Mouse (Mus musculus) thymus, adult 2 months (tissue): ENCODE results near the gene Aldh3b2. TPM values are rescaled to one million over a fixed set of nuclear protein-coding genes. Genes with fewer than 3 reads are reported as not detected.

Source experiments
- DNase-seq: peaks from one replicate; pipeline ENCODE4 v3.0.0; 2021
- H3K27ac ChIP-seq: fragments of 200-500 bp; 2 replicates; pipeline ENCODE4 v1.5.1; 2012; ENCODE audit warnings: low read length, control low read depth; ENCODE audit not compliant: control insufficient read depth, insufficient read depth
- H3K27me3 ChIP-seq: fragments of 200-500 bp; 2 replicates; pipeline ENCODE4 v1.6.1; 2012; ENCODE audit warnings: mild to moderate bottlenecking, low read length, moderate library complexity, mixed read lengths; ENCODE audit not compliant: control insufficient read depth, insufficient read depth
- H3K36me3 ChIP-seq: fragments of 200-500 bp; 2 replicates; pipeline ENCODE4 v1.6.1; 2012; ENCODE audit warnings: mild to moderate bottlenecking, low read length, moderate library complexity; ENCODE audit not compliant: control insufficient read depth, insufficient read depth
- H3K4me1 ChIP-seq: fragments of 200-500 bp; replicated peaks from 2 replicates; pipeline ENCODE4 v1.6.1; 2012; ENCODE audit warnings: low read length; ENCODE audit not compliant: control insufficient read depth, insufficient read depth
- H3K4me3 ChIP-seq: fragments of 200-500 bp; 2 replicates; pipeline ENCODE4 v1.5.1; 2012; ENCODE audit warnings: mild to moderate bottlenecking, low read length, control low read depth, moderate library complexity; ENCODE audit not compliant: control insufficient read depth, insufficient read depth
- CTCF ChIP-seq: fragments of 200-500 bp; IDR thresholded peaks from 2 replicates; pipeline ENCODE4 v1.5.1; 2012; ENCODE audit warnings: mild to moderate bottlenecking, control low read depth, low read length, moderate library complexity, borderline replicate concordance; ENCODE audit not compliant: control insufficient read depth, poor library complexity, insufficient read depth; ENCODE audit errors: extremely low read depth
- POLR2A ChIP-seq: fragments of 200-500 bp; IDR thresholded peaks from 2 replicates; pipeline ENCODE4 v1.6.1; 2012; ENCODE audit warnings: mild to moderate bottlenecking, low read length, control low read depth, moderate library complexity; ENCODE audit not compliant: control insufficient read depth, poor library complexity, insufficient read depth; ENCODE audit errors: extremely low read depth
- WGBS: fragments of 180-500 bp; shearing (Covaris S2); methylation state at CpG from one replicate; pipeline ENCODE4 v1.1.7; 2018; 5-methylcytosine and 5-hydroxymethylcytosine counted together
- polyA plus RNA-seq: library from polyadenylated mRNA; depleted of rRNA; stranded (reverse); fragments of >200 nt; gene quantifications from 2 replicates; pipeline ENCODE4 v1.2.3, GENCODE M21; 2012

The Aldh3b2 gene
- polyA plus RNA-seq, 1 experiment = 7.2 TPM

DNA sequence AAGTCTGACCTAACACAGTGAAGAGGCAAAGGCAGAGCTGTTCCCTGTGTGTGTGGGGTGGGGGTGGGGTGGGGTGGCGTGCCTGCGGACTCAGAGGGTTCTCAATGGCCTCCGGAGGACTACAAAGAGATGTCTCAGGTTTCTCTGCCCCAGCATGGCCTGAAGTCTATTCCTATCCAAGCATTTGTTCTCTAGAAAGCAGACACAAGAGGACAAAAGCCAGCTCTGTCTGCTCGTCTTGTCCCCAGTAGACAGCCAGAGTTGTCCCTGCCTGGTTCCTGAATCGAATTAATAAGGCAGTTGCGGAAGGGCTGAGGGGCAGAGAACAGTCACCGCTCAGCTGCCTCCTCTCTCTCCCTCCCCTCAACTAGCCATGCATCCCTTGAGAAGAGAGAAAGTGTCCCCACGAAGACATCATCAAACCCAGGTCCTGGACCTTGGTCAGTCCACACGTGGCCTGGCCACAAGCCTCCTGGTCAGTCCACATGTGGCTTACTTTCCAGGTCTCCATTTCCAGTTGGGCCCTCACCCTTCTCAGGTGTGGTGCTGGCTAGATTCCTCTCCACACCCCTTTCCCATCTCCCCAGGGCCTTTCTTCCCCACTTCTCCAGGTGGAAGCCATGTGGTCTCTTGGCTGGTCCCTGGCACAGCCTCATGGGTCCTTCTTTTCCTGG is 11.5 kb downstream of the Aldh3b2 start:
- DNase-seq = no peak
- no peak for TF ChIP-seq CTCF
- TF ChIP-seq POLR2A = no peak
- Histone ChIP-seq H3K27me3 (no peaks in the 10 kb centered on the region), H3K4me1 (peaks cover 16% of the 10 kb centered on the region), H3K27ac (no peak overlapping the region), H3K4me3 (no peak overlapping the region), H3K36me3 (no peaks in the 10 kb centered on the region)
- WGBS = 92% methylated on average over 9 of the region's 9 CpGs

DNA sequence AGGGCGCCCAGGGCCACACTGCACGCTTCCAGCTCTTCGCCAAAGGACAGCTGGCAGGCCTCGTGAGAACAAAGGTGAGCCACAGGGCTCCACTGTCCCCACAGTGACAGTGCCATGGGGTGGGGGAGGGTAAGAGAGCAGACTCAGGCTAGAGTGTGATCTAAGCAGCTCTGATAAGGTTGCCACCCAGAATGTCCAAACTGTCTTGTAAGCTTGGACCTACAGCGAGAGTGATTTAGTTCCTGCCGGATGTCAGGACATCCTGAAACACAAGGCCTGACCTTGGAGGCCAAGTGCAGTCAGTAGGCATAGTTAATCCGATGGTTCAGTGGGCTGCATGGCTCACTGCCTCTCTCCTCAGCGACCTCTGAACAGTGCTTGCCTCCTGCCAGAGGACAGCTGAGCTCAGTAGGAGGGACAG is 13.1 kb downstream of the Aldh3b2 start:
- Histone ChIP-seq H3K4me3 (no peak overlapping the region), H3K27ac (no peak overlapping the region), H3K4me1 (peaks cover 16% of the 10 kb centered on the region), H3K27me3 (no peaks in the 10 kb centered on the region), H3K36me3 (no peaks in the 10 kb centered on the region)
- TF ChIP-seq POLR2A = no peak
- no peak for TF ChIP-seq CTCF
- WGBS = 51% methylated on average over 8 of the region's 8 CpGs
- DNase-seq = no peak

DNA sequence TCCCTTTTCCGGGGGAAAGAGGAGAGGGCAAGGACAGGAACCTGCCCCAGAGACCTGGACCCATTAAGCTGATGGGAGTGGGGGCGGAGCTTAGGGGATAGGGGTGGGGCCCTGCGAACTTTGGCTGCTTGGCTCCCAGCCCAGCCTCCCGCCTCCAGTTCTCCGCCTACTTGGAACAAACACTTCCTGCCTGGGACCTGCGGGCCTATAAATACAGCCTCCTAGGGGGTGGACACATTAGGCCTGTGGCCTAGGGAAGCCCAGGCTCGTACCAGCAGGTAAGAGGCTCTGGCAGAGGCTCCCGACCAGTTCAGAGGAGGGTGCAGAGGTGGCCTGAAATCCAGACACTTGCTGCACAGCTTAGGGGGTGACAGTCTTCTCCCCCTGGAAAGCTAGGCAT is 14.2 kb downstream of the Aldh3b2 start, which contains the start of gene Acy3:
Acy3 (plus strand) TSS at position 237 of the 400 bp plus-strand sequence.
- Histone ChIP-seq H3K4me3 (no peak within 1 kb of the TSS), H3K27me3 (no peaks in the 10 kb centered on the region), H3K27ac (no peak within 1 kb of the TSS), H3K4me1 (peaks cover 16% of the 10 kb centered on the region), H3K36me3 (no peaks in the 10 kb centered on the region)
- DNase-seq = no peak
- 53% methylated on average over 8 of the region's 8 CpGs for WGBS
- TF ChIP-seq POLR2A = no peak

DNA sequence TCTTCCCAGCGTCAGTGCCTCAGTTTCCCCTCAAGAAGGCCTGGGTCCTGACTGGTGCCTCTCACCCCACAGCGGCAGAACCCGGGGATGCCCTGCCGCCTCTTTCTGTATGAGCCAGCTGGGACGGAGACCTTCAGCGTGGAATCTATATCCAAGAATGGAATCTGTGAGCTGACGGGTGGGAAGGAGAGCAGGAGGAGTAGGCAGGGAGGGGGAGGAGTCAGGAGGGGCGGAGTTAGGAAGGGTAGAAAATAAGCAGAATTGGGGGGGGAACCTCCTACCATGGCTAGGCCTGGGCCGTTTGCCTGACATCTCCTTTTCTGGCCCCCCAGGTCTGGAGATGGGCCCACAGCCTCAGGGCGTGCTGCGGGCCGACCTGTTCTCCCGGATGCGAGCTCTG is 15.9 kb downstream of the Aldh3b2 start:
- H3K4me1 ChIP-seq = peaks cover 16% of the 10 kb centered on the region
- H3K27me3 ChIP-seq = no peaks in the 10 kb centered on the region
- no peaks in the 10 kb centered on the region for H3K36me3 ChIP-seq
- TF ChIP-seq CTCF = no peak
- TF ChIP-seq POLR2A = no peak
- WGBS = 97% methylated on average over 14 of the region's 14 CpGs
- DNase-seq = no peak
- H3K27ac ChIP-seq = no peak overlapping the region
- H3K4me3 ChIP-seq = no peak overlapping the region

DNA sequence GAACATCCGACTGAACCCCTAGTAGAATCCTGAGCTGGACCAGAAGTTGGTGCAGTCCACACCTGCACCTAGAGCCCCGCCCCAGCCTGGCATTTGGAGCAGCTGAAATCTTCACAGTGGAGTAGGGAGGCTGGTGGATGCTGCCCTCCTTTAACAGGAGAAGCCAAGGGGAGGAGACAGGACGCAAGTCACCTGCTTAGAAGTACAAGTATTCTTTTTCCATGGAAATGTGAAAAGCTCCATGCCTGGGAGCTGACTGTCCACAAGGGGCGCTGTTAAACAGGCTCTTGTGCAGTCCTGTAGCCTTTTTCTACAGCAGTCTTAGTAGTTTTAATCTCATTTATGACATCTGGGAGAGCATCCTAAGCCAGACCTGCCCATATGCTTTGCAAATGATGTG is 16.6 kb downstream of the Aldh3b2 start:
- WGBS = 95% methylated on average over 4 of the region's 4 CpGs
- DNase-seq = no peak
- Histone ChIP-seq H3K27ac (no peak overlapping the region), H3K4me3 (no peak overlapping the region), H3K4me1 (peaks cover 16% of the 10 kb centered on the region), H3K36me3 (no peaks in the 10 kb centered on the region), H3K27me3 (no peaks in the 10 kb centered on the region)
- no peak for TF ChIP-seq CTCF
- no peak for TF ChIP-seq POLR2A

DNA sequence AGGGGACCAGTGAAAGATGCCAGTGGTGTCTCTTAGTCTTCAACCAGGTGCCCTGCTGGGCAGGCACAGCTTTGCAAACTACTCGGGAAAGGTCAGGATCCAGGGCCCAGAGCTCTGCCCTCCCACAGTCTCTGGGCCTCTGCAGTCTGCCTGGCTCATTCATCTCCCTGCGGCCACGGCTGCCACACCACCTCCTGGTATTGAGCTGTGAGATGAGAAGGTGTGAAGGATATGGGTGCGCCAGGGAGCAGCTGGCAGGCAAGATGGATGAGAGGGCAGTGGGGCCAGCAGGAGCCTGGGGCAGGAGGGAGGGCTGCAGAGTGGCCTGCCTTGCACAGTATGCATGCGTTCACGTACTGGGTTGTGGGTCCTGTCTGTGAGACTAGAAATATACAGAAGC is 18.7 kb downstream of the Aldh3b2 start:
- TF ChIP-seq POLR2A (no peak), CTCF (no peak)
- Histone ChIP-seq H3K4me3 (no peak overlapping the region), H3K36me3 (no peaks in the 10 kb centered on the region), H3K27me3 (no peaks in the 10 kb centered on the region), H3K27ac (no peak overlapping the region), H3K4me1 (0 out of 2 replicates have a peak, but pooled peaks cover 5% of the 10 kb centered on the region)
- WGBS = 90% methylated on average over 6 of the region's 6 CpGs
- no peak for DNase-seq

DNA sequence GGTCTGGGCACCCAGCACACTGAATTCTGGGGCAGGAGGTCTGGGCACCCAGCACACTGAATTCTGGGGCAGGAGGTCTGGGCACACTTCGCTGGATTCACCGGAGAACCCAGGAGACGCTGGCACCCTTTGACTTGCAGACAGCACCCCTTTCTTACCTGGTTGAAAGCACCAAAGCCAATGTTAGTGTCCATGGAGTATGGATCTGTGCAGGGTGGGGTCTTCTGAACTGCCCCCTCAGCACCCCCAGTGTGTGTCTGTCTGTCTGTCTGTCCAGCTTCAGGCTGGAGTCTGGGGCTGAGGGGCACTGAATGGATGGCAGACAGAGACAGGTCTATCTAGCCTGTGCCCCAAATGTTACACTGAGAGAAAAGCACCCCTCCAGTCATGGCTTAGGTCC is 19.4 kb downstream of the Aldh3b2 start:
- no peak for TF ChIP-seq POLR2A
- TF ChIP-seq CTCF = no peak
- WGBS = 95% methylated on average over 3 of the region's 3 CpGs
- no peak for DNase-seq
- no peaks in the 10 kb centered on the region for H3K36me3 ChIP-seq
- no peak overlapping the region for H3K27ac ChIP-seq
- H3K4me1 ChIP-seq = no peaks in the 10 kb centered on the region
- no peak overlapping the region for H3K4me3 ChIP-seq
- no peaks in the 10 kb centered on the region for H3K27me3 ChIP-seq
